Mouse (Mus musculus) limb, embryonic 14.5 days (tissue): Measurements from ENCODE around the gene Krtap19-4. TPM values are rescaled to one million over a fixed set of nuclear protein-coding genes. Genes with fewer than 3 reads are reported as not detected.

Source experiments
- ATAC-seq: fragments of 200-750 bp; cut with Nextera tagmentation; 2 replicates; pipeline ENCODE4 v1.8.0; 2017; ENCODE audit warnings: low read depth, moderate number of reproducible peaks, moderate TSS enrichment; ENCODE audit not compliant: low FRiP score
- DNase-seq: peaks from one replicate; pipeline ENCODE4 v3.0.0-alpha.2; 2015; ENCODE audit warnings: low spot score
- H3K27ac ChIP-seq: fragments of 300-500 bp; sonication (generic); replicated peaks from 2 replicates; pipeline ENCODE4 v1.5.1; 2014; ENCODE audit warnings: low read depth, mild to moderate bottlenecking, low read length, moderate library complexity, mixed read lengths
- H3K27me3 ChIP-seq: fragments of 300-500 bp; sonication (generic); 2 replicates; pipeline ENCODE4 v1.6.1; 2014; ENCODE audit warnings: low read length, mixed read lengths; ENCODE audit not compliant: control insufficient read depth, insufficient read depth
- H3K36me3 ChIP-seq: fragments of 300-500 bp; sonication (generic); 2 replicates; pipeline ENCODE4 v1.6.1; 2014; ENCODE audit warnings: mild to moderate bottlenecking, low read length, moderate library complexity, mixed read lengths; ENCODE audit not compliant: control insufficient read depth, insufficient read depth
- H3K4me1 ChIP-seq: fragments of 300-500 bp; sonication (generic); 2 replicates; pipeline ENCODE4 v1.6.1; 2014; ENCODE audit warnings: antibody characterized with exemption, low read length, mixed read lengths; ENCODE audit not compliant: control insufficient read depth, insufficient read depth
- H3K4me2 ChIP-seq: fragments of 300-500 bp; sonication (generic); replicated peaks from 2 replicates; pipeline ENCODE4 v1.6.1; 2014; ENCODE audit warnings: low read depth, mild to moderate bottlenecking, low read length, moderate library complexity; ENCODE audit not compliant: severe bottlenecking
- H3K4me3 ChIP-seq: fragments of 300-500 bp; sonication (generic); replicated peaks from 2 replicates; pipeline ENCODE4 v1.5.1; 2014; ENCODE audit warnings: low read length
- H3K9ac ChIP-seq: fragments of 300-500 bp; sonication (generic); 2 replicates; pipeline ENCODE4 v1.6.1; 2014; ENCODE audit warnings: mild to moderate bottlenecking, low read depth, low read length, moderate library complexity; ENCODE audit not compliant: severe bottlenecking
- H3K9me3 ChIP-seq: fragments of 300-500 bp; sonication (generic); 2 replicates; pipeline ENCODE4 v1.6.1; 2016; ENCODE audit warnings: low read length; ENCODE audit not compliant: control insufficient read depth
- POLR2A ChIP-seq: fragments of 200-500 bp; IDR thresholded peaks from 2 replicates; pipeline ENCODE4 v1.8.0; 2012; ENCODE audit warnings: inconsistent platforms, mild to moderate bottlenecking, moderate library complexity, borderline replicate concordance; ENCODE audit not compliant: insufficient read depth, insufficient read length; ENCODE audit errors: extremely low read depth
- WGBS: fragments of 180-500 bp; shearing (Covaris S2); extraction: QIAGEN DNeasy Blood & Tissue Kit; methylation state at CpG from one replicate; pipeline ENCODE4 v1.1.7; 2014; 5-methylcytosine and 5-hydroxymethylcytosine counted together
- polyA plus RNA-seq, 2 experiments: library from polyadenylated mRNA; depleted of rRNA in 1 of 2; stranded (reverse) in 1 of 2; unstranded in 1 of 2; fragments of >200 nt; fragmentation: Nextera tagmentation in 1 of 2; extraction: Ambion mirVana in 1 of 2; gene quantifications; 2 replicates each; pipeline versions ENCODE4 v1.2.1 to v1.2.3; 2012 to 2014

Krtap19-4 gene
- polyA plus RNA-seq (2012; rRNA removed) (not detected in 2 replicates), polyA plus RNA-seq (2014; fragmentation: Nextera tagmentation; extraction: Ambion mirVana) (not detected in 2 replicates)

DNA sequence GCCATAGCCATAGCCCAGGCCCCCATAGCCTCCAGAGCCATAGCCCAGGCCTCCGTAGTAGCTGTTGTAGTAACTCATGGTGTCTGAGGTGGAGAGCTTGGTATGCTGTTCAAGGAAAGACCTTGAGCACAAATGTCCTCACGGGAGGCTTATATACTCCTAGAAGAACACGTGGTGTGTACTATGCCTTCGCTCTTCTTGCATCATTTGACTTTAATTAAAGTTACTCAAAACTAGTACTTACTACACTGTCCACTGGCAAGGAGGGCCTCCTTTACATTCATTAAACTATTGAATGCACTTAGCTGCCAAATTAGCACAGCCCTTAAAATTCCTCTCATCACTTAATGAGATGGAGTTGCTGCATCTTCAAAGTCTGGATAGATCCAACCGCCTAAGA, at the start of gene Krtap19-4:
Krtap19-4 (minus strand) TSS at position 101 of the 400 bp plus-strand sequence.
- Histone ChIP-seq H3K36me3 (no peaks in the 10 kb centered on the region), H3K27ac (no peak within 1 kb of the TSS), H3K27me3 (no peaks in the 10 kb centered on the region), H3K4me1 (no peaks in the 10 kb centered on the region), H3K4me2 (no peak within 1 kb of the TSS), H3K4me3 (no peak within 1 kb of the TSS), H3K9ac (no peak within 1 kb of the TSS), H3K9me3 (no peaks in the 10 kb centered on the region)
- ATAC-seq (no peak), DNase-seq (no peak)
- TF ChIP-seq POLR2A: no peak
- WGBS: 89% methylated on average over 5 of the region's 5 CpGs

DNA sequence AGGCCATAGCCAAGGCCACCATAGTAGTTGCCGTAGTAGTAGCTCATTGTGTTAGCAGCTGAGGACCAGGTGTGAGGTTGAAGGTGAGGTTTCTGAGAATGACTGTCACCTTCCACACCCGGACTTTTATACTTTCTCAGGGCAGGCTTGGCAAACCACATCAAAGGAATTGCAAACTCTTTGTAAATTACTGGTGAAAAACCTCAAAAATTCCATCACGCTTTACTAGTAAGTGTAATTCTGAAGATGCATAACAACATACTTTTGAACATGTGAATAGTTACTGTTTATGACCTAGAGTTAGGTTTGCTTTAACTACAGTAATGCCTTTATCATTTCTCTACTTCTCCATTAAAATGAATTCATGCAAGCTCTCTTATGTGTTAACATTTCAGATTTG, 47.3 kb upstream of the Krtap19-4 start, which contains the start of gene Krtap19-9b:
Krtap19-9b (minus strand) TSS at position 101 of the 400 bp plus-strand sequence.
- H3K9ac ChIP-seq: no peak within 1 kb of the TSS
- H3K36me3 ChIP-seq: no peaks in the 10 kb centered on the region
- 67% methylated on average over 3 of the region's 3 CpGs for WGBS
- TF ChIP-seq POLR2A: no peak
- H3K4me3 ChIP-seq: no peak within 1 kb of the TSS
- DNase-seq (no peak), ATAC-seq (no peak)
- H3K4me1 ChIP-seq: no peaks in the 10 kb centered on the region
- H3K27ac ChIP-seq: no peak within 1 kb of the TSS
- no peaks in the 10 kb centered on the region for H3K27me3 ChIP-seq
- no peak within 1 kb of the TSS for H3K4me2 ChIP-seq
- no peaks in the 10 kb centered on the region for H3K9me3 ChIP-seq

DNA sequence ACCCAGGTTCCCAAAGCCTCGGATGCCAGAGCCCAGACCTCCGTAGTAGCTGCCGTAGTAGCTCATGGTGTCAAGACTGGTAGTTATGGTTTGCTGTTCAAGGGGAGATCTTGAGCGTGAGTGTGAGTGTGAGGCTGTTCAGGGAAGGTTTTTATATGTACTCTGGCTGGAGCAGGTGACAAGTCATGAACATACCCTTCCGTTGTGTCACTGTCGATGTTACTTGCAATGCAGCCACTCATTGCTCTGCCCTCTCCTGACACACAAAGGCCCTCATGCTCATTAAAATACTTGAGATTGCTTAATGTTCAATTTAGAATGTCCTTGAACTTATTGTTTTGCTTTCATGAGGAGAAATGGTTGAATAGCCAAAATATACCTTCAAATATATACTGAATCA, 11.5 kb upstream of the Krtap19-4 start, which contains the start of gene Krtap19-5:
Krtap19-5 (minus strand) TSS at position 101 of the 400 bp plus-strand sequence.
- no peak for TF ChIP-seq POLR2A
- 95% methylated on average over 6 of the region's 6 CpGs for WGBS

DNA sequence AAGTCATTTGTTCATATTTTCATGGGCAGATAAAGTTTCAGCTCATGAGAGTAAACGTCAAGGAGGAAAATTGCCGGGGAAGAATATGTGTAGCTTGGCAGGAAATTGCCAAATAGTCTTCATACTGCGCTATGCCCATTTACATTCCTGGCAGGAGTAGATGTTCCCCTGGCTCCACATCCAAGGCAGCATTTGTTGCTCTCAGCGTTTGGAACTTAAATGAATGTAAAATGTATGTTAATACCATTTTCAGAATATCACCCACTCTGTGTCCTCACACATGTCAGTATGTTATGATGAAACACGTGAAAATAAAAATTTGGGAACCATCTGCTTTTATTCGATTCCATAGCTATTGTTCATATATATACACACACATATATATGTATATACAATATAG, 2.0 kb upstream of the Krtap19-4 start:
- 84% methylated on average over 6 of the region's 6 CpGs for WGBS
- Histone ChIP-seq H3K9ac (no peak overlapping the region), H3K4me1 (no peaks in the 10 kb centered on the region), H3K27ac (no peak overlapping the region), H3K9me3 (no peaks in the 10 kb centered on the region), H3K36me3 (no peaks in the 10 kb centered on the region), H3K4me2 (no peak overlapping the region), H3K27me3 (no peaks in the 10 kb centered on the region), H3K4me3 (no peak overlapping the region)
- TF ChIP-seq POLR2A: no peak
- ATAC-seq (no peak), DNase-seq (no peak)

More for the DNA sequence above, 11.5 kb upstream of the Krtap19-4 start, which contains the start of gene Krtap19-5:
- H3K36me3 ChIP-seq: no peaks in the 10 kb centered on the region
- H3K9ac ChIP-seq: no peak within 1 kb of the TSS
- no peaks in the 10 kb centered on the region for H3K27me3 ChIP-seq
- ATAC-seq (no peak), DNase-seq (no peak)
- H3K9me3 ChIP-seq: no peaks in the 10 kb centered on the region
- no peaks in the 10 kb centered on the region for H3K4me1 ChIP-seq
- H3K27ac ChIP-seq: no peak within 1 kb of the TSS
- no peak within 1 kb of the TSS for H3K4me3 ChIP-seq
- no peak within 1 kb of the TSS for H3K4me2 ChIP-seq

DNA sequence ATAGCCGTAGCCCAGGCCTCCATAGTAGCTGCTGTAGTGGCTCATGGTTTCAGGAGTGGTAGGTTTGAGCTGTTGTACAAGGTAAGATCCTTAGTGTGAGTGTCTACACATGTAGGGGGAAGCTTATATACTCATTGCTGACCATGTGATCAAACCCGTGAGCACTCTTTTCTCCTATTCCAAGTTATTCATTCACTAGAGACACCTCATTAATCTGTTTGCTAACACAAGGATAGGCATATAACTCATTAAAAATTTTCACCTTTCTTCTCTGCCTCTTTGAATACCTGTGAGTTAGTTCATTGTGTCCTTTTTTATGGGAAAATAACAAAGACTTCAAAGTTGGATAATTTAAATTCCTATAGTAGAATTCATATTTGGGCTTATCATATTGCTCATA, 7.0 kb downstream of the Krtap19-4 start, which contains the start of gene Krtap19-3:
Krtap19-3 (minus strand) TSS at position 101 of the 400 bp plus-strand sequence.
- Histone ChIP-seq H3K4me3 (no peak within 1 kb of the TSS), H3K27me3 (no peaks in the 10 kb centered on the region), H3K4me2 (no peak within 1 kb of the TSS), H3K27ac (no peak within 1 kb of the TSS), H3K9ac (no peak within 1 kb of the TSS), H3K36me3 (no peaks in the 10 kb centered on the region), H3K4me1 (no peaks in the 10 kb centered on the region), H3K9me3 (no peaks in the 10 kb centered on the region)
- no peak for ATAC-seq
- no peak for TF ChIP-seq POLR2A
- WGBS: 87% methylated on average over 2 of the region's 2 CpGs
- no peak for DNase-seq

DNA sequence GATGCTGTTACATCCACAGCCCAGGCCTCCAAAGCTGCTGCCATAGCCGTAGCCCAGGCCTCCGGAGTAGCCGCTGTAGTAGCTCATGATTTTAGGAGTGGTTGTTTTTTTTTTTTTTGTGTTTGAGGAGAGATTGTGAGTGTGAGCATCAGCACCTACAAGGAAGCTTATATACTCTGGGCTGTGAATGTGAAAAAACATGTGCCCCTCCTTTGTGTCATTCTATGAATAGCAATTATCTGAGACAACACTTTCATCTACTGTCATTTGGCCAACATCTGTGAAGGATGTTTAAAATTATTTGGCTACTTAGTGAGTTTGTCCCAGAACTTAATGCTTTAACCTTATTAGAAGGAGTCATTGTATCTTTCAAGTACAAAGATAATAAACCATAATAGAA, 10.7 kb downstream of the Krtap19-4 start, which contains the start of gene Krtap19-2:
Krtap19-2 (minus strand) TSS at position 101 of the 400 bp plus-strand sequence.
- H3K27me3 ChIP-seq: no peaks in the 10 kb centered on the region
- H3K9me3 ChIP-seq: no peaks in the 10 kb centered on the region
- no peak within 1 kb of the TSS for H3K27ac ChIP-seq
- 98% methylated on average over 3 of the region's 3 CpGs for WGBS
- H3K9ac ChIP-seq: no peak within 1 kb of the TSS
- no peaks in the 10 kb centered on the region for H3K36me3 ChIP-seq
- no peak for ATAC-seq
- H3K4me3 ChIP-seq: no peak within 1 kb of the TSS
- no peaks in the 10 kb centered on the region for H3K4me1 ChIP-seq
- no peak within 1 kb of the TSS for H3K4me2 ChIP-seq
- no peak for DNase-seq
- TF ChIP-seq POLR2A: no peak
